Mouse (Mus musculus): ENCODE data around the gene Wdr45b.
"Not testable (repeated sequence)": the region's sequence is repeated elsewhere in the genome, so short reads cannot be mapped to it uniquely, and the experiment has no call there.

The Wdr45b gene

DNA sequence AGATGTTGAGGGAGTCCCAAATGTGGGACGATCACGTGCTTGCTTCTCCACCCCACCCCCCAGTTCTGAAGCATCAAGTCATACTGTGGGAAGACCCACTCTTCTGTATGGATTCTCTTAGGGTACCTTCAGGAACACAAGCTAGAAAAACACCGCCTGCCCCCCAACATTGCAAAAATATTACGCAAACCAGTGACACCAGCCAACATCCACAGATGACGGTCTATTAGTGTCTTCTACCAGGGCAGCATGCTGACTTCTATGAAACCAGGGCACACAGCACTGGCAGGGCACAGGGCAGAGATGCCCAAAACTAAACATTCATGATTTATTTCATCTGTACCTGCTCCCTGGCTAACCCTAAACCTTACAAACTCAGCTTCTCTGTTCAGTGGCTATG is 27.6 kb downstream of the Wdr45b start:
- no peak for DNase-seq

GRCm38 (mm10) chr11:121326034-121326433 is 28.2 kb downstream of the Wdr45b start:
- DNase-seq: no peak

- not testable (repeated sequence) for DNase-seq
Observed at GRCm38 (mm10) chr11:121307712-121308111, 46.5 kb downstream of the Wdr45b start.

- DNase-seq: no peak
Observed at GRCm38 (mm10) chr11:121306608-121307007, 47.6 kb downstream of the Wdr45b start.

DNA sequence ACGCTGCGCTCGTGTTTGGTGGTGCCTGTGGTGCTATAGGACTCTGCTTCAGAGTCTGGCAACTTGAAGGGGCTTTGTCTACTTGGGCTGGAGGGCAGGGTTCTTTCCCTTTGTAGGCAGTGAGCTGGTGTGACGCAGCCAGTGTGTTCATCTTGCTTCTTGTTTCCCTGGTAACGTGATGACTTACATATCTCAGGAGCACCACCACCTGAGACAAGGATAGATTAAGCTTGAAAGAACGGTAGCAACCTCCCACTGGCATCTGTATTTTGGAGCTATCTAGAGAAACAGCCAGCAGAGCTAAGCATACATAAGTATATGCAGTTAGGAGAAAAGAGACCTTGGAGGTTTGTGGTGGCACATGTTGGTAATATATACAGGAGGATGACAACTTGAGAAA is 48.9 kb downstream of the Wdr45b start:
- no peak for DNase-seq

GRCm38 (mm10) chr11:121300265-121300664 is 54.0 kb downstream of the Wdr45b start:
- no peak for DNase-seq

DNA sequence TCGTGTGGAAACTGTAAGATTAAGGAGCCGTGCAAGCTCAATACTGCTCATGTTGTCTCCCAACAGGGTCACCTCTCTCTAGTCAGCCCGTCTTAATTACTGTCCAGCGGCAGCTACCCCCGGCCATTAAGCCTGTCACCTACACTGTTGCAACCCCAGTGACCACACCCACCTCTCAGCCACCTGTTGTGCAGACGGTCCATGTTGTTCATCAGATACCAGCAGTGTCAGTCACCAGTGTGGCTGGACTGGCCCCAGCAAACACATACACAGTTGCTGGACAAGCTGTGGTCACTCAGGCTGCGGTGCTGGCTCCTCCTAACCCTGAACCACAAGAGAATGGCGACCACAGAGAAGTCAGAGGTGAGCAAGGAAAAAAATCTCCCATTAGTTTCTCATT is 55.8 kb downstream of the Wdr45b start:
- DNase-seq: no peak

- no peak for DNase-seq
Observed at GRCm38 (mm10) chr11:121294771-121295170, 59.5 kb downstream of the Wdr45b start.

GRCm38 (mm10) chr11:121289859-121290258 is 64.4 kb downstream of the Wdr45b start:
- DNase-seq: no peak

- no peak for DNase-seq
Observed at GRCm38 (mm10) chr11:121282911-121283310, 71.3 kb downstream of the Wdr45b start.

DNA sequence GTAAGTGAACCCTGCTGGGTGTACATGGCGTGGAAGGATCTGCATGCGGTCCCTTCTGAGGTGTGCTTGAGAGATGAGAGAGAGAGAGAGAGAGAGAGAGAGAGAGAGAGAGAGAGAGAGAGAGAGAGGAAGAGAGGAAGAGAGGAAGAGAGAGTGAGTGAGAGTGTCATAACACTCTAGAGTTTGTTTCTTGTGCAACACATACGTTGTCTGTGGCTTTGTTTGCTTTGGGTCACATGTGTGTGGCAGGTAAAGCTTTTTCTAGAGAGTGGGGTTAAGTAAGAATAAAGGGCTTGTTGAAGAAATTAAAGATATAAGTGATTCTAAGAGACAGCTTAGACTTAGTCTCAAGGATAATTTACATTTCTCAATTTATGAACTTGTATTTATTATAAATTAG is 76.2 kb downstream of the Wdr45b start:
- no peak for DNase-seq

DNA sequence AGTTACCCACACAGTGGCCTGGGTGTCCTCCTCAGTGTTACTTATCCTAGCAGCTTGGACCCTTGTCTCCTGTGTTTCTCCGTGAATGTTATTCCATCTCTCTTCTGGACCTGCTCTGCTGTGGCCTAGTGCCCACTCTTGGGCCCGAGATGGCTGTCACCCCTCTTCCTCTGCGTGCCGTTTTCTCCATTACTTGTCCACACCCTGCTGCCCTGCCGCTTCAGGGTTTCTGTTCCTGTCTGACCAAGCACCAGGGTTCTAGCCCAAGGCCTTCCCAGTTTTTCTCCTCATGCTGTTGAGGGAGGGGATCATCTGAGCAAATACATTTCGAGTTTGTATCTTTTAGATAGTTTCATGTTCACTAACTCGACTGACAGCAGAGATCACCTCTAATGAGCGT is 76.7 kb downstream of the Wdr45b start:
- no peak for DNase-seq
